Mouse (Mus musculus) olfactory bulb, adult 2 months (tissue): ENCODE data around the gene Adcy5. TPM values are rescaled to one million over a fixed set of nuclear protein-coding genes. Genes with fewer than 3 reads are reported as not detected.

Experiments
- H3K27ac ChIP-seq: fragments of 200-500 bp; 2 replicates; pipeline ENCODE4 v1.5.1; 2012; ENCODE audit warnings: low read depth, low read length; ENCODE audit not compliant: insufficient read depth
- H3K4me1 ChIP-seq: fragments of 200-500 bp; 2 replicates; pipeline ENCODE4 v1.6.1; 2012; ENCODE audit warnings: low read length; ENCODE audit not compliant: control insufficient read depth, insufficient read depth
- H3K4me3 ChIP-seq: fragments of 200-500 bp; 2 replicates; pipeline ENCODE4 v1.5.1; 2012; ENCODE audit warnings: mild to moderate bottlenecking, low read depth, low read length, moderate library complexity; ENCODE audit not compliant: insufficient read depth
- CTCF ChIP-seq: fragments of 200-500 bp; IDR thresholded peaks from 2 replicates; pipeline ENCODE4 v1.5.1; 2012; ENCODE audit warnings: low read depth, mild to moderate bottlenecking, low read length, moderate library complexity; ENCODE audit not compliant: insufficient read depth
- POLR2A ChIP-seq: fragments of 200-500 bp; IDR thresholded peaks from 2 replicates; pipeline ENCODE4 v1.6.1; 2012; ENCODE audit warnings: mild to moderate bottlenecking, low read depth, low read length, moderate library complexity; ENCODE audit not compliant: insufficient read depth
- WGBS: fragments of 180-500 bp; shearing (Covaris S2); methylation state at CpG from one replicate; pipeline ENCODE4 v1.1.7; 2018; 5-methylcytosine and 5-hydroxymethylcytosine counted together
- polyA plus RNA-seq: library from polyadenylated mRNA; stranded (reverse); fragments of >200 nt; gene quantifications from 2 replicates; pipeline ENCODE4 v1.2.4, GENCODE M21; 2012; ENCODE audit warnings: low replicate concordance; ENCODE audit not compliant: missing spikeins, insufficient read depth, insufficient read length

Gene Adcy5
- polyA plus RNA-seq, 1 experiment, result not detected

- no peak overlapping the region for H3K27ac ChIP-seq
- H3K4me1 ChIP-seq, result peaks cover 11% of the 10 kb centered on the region
- TF ChIP-seq POLR2A (no peak), CTCF (no peak)
- WGBS, result 82% methylated on average over 4 of the region's 4 CpGs
- no peak overlapping the region for H3K4me3 ChIP-seq
These were observed 34.1 kb upstream of the Adcy5 start for GRCm38 (mm10) chr16:35120603-35121002.

GRCm38 (mm10) chr16:35127270-35127669 lies 27.4 kb upstream of the Adcy5 start:
- Histone ChIP-seq H3K4me3 (no peak overlapping the region), H3K4me1 (no peaks in the 10 kb centered on the region), H3K27ac (no peak overlapping the region)
- no peak for TF ChIP-seq POLR2A
- no peak for TF ChIP-seq CTCF
- WGBS, result 92% methylated on average over 5 of the region's 5 CpGs

- H3K27ac ChIP-seq, result no peak overlapping the region
- H3K4me1 ChIP-seq, result no peaks in the 10 kb centered on the region
- H3K4me3 ChIP-seq, result no peak overlapping the region
- 79% methylated on average over 3 of the region's 3 CpGs for WGBS
- TF ChIP-seq CTCF (no peak), POLR2A (no peak)
These were observed 24.5 kb upstream of the Adcy5 start for GRCm38 (mm10) chr16:35130172-35130571.

GRCm38 (mm10) chr16:35139416-35139815 lies 15.3 kb upstream of the Adcy5 start:
- 55% methylated on average over 6 of the region's 6 CpGs for WGBS
- Histone ChIP-seq H3K4me3 (no peak overlapping the region), H3K27ac (no peak overlapping the region), H3K4me1 (peaks cover 8% of the 10 kb centered on the region)
- TF ChIP-seq POLR2A (no peak), CTCF (no peak)

- TF ChIP-seq CTCF (no peak), POLR2A (no peak)
- Histone ChIP-seq H3K4me3 (no peak overlapping the region), H3K4me1 (peaks cover 8% of the 10 kb centered on the region), H3K27ac (no peak overlapping the region)
- 32% methylated on average over 11 of the region's 11 CpGs for WGBS
These were observed 14.6 kb upstream of the Adcy5 start for GRCm38 (mm10) chr16:35139873-35140619.

GRCm38 (mm10) chr16:35140620-35140975 lies 14.1 kb upstream of the Adcy5 start:
- Histone ChIP-seq H3K4me1 (peaks cover 8% of the 10 kb centered on the region), H3K4me3 (no peak overlapping the region), H3K27ac (no peak overlapping the region)
- TF ChIP-seq CTCF (no peak), POLR2A (no peak)
- 27% methylated on average over 9 of the region's 9 CpGs for WGBS

GRCm38 (mm10) chr16:35141839-35142238 lies 12.8 kb upstream of the Adcy5 start:
- WGBS, result 65% methylated on average over 8 of the region's 8 CpGs
- Histone ChIP-seq H3K4me1 (peaks cover 11% of the 10 kb centered on the region), H3K27ac (no peak overlapping the region), H3K4me3 (no peak overlapping the region)
- TF ChIP-seq CTCF (no peak), POLR2A (no peak)

GRCm38 (mm10) chr16:35146153-35146552 lies 8.5 kb upstream of the Adcy5 start:
- TF ChIP-seq CTCF (no peak), POLR2A (no peak)
- Histone ChIP-seq H3K4me3 (no peak overlapping the region), H3K27ac (no peak overlapping the region), H3K4me1 (peaks cover 3% of the 10 kb centered on the region; the same call in 1 of the 2 replicates)
- WGBS, result 49% methylated on average over 4 of the region's 4 CpGs

- Histone ChIP-seq H3K4me1 (peaks cover 17% of the 10 kb centered on the region), H3K27ac (no peak overlapping the region), H3K4me3 (no peak overlapping the region)
- 21% methylated on average over 12 of the region's 12 CpGs for WGBS
- TF ChIP-seq POLR2A (no peak), CTCF (no peak)
These were observed 1.4 kb upstream of the Adcy5 start for GRCm38 (mm10) chr16:35153146-35153755.

GRCm38 (mm10) chr16:35154245-35154640 lies 434 bp upstream of the Adcy5 start:
- H3K4me3 ChIP-seq, result peak overlapping the region; percentile 81
- no peak overlapping the region for H3K27ac ChIP-seq
- WGBS, result under 1% methylated on average over 29 of the region's 29 CpGs
- TF ChIP-seq CTCF (no peak), POLR2A (no peak)
- peaks cover 17% of the 10 kb centered on the region for H3K4me1 ChIP-seq
